Mouse (Mus musculus) urinary bladder, postnatal 25 days (tissue): ENCODE measurements around the gene Mgat5b.

Source experiments
- DNase-seq: peaks from one replicate; pipeline ENCODE4 v3.0.0; 2022; ENCODE audit warnings: low spot score

Mgat5b gene

DNA sequence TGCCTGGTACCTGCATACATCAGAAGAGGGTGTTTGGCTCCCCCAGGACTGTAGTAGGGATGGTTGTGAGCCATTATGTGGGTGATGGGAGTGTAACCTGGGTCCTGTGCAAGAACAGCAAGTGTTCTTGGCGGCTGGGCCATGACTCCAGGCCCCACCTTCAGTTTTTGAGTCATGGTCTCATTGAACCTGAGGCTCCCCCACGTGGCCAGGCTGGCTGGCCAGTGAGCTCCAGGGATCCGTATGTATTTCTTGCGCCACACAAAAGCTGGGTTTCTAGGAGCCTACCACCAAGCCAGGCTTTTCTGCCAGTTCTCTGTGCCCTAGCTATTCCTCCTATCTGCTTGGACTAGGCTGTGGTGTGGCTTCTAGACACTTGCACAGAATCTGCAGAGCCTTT lies 63.9 kb downstream of the Mgat5b start:
- DNase-seq: no peak

GRCm38 (mm10) chr11:116985504-116986385 lies 67.1 kb downstream of the Mgat5b start:
- DNase-seq: no peak

- DNase-seq: no peak
Measured at GRCm38 (mm10) chr11:116988131-116988530, 69.5 kb downstream of the Mgat5b start.

DNA sequence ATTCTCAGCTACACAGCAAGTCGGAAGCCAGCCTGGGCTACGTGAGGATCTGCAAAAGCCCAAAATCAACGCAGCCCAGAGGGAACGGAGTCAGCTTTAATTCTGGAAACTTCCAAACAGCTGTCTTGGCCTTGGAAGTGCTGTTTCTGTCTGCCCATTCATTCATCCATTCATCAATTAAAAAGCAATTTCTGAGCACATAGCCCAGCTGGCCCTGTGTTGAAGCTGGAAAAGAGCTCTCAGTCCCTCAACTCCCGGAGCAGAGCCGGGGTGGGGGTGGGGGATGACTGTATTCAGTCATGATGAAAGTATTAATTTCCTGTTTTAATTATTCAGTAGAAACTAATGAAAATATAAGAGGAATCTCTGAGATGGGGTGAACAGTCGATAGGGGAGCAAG lies 71.6 kb downstream of the Mgat5b start:
- no peak for DNase-seq

DNA sequence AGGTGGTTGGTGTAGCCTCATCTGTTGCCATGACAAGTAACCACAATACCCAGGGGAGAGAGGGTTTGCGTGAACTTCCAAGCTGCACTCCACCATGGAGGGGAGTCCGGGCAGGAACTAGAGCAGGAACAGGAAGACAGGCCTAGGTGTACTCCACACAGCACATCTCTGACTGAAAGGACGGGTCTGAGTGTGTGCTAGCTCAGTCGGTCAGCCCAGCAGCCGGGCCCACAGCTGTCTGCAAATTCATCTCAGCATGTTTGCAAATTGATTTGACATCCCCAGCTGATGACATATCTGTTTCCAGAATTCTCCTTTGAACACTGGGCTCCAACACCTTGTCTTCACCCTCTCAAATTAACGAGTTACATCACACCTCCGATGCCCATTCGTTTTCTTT lies 72.7 kb downstream of the Mgat5b start:
- no peak for DNase-seq

GRCm38 (mm10) chr11:116991964-116992363 lies 73.3 kb downstream of the Mgat5b start:
- DNase-seq: no peak

DNA sequence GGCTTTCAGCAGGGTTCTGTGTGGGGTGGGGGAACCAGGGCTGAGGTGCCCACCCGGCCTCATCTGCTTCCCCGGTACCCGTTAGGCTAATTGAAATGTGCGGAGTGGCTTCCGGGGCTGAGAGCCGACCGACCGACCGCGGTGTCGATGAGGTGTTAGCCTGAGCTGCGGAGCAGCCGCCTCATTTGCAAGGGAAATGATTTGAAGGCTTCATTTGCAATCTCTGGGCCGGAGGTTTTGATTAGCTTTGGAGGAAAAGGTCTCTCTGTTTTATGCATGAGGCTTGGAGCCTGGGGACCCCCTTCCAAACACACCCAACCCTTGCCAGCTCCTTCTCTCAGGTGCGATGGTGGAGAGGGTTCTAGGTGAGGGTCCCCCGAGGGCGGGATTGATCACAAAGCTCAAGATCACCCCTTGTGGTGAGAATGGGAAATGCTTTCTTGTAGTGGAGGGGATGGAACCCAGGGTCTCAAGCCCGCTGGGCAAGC lies 75.5 kb downstream of the Mgat5b start:
- DNase-seq: no peak

DNA sequence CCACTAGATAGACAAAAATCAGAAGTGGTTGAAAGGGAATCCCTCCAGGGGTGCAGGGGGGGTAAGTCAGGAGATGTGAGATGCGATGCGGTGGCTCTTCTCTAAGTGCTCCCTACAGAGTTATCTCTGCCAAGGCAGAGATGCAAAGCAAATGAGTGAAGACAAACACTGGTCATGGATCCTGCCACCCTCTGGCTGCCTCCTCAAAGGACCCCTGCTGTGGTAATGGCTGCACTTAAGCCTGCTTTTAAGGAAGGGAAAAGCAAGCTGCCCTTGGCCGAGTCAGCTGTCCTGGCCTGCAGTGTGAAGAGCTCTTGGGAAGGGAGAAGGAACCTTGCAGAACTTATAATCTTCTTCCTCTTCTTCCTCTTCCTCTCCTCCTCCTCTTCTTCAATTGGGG lies 78.3 kb downstream of the Mgat5b start:
- DNase-seq: no peak

- DNase-seq: no peak
Measured at GRCm38 (mm10) chr11:116998935-116999334, 80.3 kb downstream of the Mgat5b start.

DNA sequence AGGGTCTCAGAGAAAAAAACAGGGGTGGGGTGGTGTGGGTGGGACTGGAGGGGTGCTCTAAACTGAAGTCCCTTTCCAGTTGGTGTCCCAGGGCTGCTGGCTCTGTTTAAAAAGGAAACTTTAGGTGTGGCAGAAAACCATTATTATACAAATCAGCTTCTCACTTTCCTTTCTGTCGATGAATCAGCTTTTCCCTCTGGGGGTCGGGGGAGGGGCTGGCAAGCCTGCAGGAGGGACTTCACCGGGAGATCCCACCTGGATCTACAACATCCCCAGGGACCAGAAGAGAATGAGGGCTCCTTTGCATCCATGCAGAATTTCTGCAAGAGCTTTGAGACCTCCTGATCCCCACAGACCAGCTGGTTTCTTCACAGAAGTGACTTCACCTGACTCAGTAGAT lies 81.6 kb downstream of the Mgat5b start:
- no peak for DNase-seq

DNA sequence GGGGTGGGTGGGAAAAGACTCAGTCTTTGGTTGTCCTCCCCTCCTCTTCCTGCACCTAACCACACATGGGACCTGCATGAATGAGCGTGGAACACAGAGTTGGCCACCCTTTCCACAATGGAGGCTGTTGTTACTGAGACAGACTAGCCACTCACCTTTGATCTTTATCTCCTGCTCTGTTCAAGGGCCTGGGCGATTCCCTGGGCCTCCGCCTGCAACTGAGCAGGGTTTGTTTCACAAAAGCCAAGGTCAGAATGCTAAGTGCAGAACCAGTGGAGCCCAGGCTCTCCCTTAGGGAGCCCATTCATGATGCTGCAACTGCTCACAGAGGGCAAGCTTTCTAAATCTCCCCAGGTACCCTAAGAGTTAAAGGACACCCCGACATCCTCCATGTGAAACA lies 83.1 kb downstream of the Mgat5b start:
- DNase-seq: no peak

DNA sequence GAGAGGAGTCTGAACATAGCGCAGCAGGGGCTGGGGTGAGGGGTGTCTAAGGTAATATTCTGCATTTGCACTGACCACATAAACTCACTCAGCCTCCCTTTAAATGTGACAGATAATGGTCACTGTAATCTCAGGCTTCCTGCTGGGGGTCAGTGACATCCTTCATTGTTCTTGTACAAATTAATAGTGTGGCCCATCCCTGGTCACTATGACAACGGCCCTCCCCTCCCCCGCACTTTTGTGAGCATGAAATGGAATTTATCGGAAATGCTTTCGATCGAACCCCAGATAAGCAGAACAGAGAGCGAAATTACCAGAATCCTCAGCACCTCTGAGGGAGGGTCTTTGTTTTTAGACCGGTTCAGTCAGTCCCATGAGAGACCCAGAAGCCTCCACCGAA lies 84.8 kb downstream of the Mgat5b start:
- no peak for DNase-seq

- no peak for DNase-seq
Measured at GRCm38 (mm10) chr11:117004277-117004676, 85.6 kb downstream of the Mgat5b start.

DNA sequence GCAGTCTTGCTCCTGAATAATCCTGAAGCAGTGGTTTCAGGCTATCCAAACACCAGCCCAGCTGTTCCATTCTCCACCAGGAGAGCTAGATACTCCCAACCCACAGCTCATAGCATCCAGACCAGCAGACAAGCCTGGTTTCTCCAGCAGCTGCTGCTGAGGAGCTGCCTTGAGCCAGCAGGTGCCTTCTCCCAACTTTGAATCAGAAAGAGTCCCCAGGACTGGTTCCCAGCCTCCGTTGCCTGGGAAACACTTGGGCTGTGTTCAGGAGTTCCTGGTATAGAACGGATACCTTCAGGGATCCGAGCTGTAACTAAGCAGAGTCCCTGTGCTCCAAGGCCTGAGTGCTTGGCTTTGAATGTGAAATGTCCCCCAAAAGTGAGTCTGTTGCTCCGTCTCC lies 98.8 kb downstream of the Mgat5b start:
- no peak for DNase-seq

- peak; percentile 59 for DNase-seq
Measured at GRCm38 (mm10) chr11:117018410-117018809, 99.7 kb downstream of the Mgat5b start.

GRCm38 (mm10) chr11:117021026-117021425 lies 102.4 kb downstream of the Mgat5b start:
- no peak for DNase-seq

- DNase-seq: no peak
Measured at GRCm38 (mm10) chr11:117023537-117023936, 104.9 kb downstream of the Mgat5b start.

GRCm38 (mm10) chr11:117027681-117028080 lies 109.0 kb downstream of the Mgat5b start:
- DNase-seq: no peak

DNA sequence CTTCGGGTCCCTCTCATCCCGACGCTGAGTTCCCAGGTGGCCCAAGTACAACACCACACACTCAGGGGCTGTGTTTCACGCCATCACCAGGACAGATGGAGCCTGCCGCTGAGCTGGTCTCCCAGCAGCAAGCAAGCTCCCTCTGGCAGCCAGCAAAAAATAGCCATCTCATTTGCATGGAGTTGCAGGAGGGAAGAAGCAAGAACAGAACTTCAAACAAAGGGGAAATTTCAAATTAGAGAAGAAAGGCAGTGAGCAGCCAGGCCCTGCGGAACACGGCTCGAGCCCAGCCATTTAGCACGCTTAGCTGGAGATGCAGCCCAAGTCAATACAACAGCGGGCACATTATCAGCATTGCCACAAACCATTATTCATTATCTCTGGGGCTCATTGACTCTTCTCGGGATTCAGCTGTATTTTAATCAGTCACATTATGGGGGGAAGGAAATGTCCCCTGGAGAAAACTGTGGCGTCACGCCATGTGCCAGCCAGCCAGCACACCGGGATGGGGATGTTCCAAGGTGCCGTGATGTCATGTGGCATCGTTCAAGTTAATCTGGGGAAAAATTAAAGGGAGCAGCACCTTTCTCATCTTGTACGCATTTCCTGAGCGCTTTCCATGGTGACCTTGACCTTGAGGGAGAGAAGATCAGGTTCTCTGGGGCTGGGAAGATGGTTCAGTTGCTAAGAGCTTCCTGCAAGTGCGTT lies 110.4 kb downstream of the Mgat5b start:
- DNase-seq: no peak

DNA sequence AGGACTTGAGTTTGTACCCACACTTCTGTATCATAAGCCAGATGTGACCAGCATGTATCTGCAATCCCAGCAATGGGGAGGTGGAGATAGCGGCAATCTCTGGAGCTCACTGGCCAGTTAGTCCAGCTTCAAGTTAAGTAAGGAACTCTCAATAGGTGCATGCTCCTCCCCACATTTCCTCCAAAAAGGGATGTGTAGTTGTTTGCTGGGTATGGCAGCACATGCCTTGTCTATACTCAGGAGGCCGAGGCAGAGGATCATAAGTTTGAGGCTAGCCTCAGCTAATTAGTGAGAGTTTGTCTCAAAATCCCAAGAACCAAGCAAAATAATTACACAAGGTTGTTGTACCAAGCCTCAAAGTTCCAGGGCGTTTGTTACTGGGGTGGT lies 110.9 kb downstream of the Mgat5b start:
- DNase-seq: no peak

DNA sequence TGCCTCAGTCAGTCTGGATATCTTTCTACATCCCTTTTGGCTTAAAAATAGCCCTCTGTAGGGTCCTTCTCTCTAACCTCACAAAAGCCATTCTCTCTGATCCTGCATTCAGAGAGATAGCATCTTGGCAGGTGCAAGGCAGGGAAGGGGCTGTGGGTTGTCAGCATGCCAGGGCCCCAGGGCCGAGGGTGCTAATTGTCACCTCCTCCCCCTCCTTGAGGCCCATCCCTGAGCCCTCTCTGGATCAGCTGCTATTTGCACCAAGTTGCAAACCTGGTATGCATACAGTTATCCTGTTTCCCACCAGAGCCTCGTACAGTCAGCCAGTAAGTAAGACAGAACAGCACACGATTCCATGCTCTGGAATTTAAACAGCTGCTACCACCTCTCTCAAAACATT lies 111.4 kb downstream of the Mgat5b start:
- DNase-seq: no peak

GRCm38 (mm10) chr11:117030471-117031101 lies 111.9 kb downstream of the Mgat5b start:
- DNase-seq: no peak

DNA sequence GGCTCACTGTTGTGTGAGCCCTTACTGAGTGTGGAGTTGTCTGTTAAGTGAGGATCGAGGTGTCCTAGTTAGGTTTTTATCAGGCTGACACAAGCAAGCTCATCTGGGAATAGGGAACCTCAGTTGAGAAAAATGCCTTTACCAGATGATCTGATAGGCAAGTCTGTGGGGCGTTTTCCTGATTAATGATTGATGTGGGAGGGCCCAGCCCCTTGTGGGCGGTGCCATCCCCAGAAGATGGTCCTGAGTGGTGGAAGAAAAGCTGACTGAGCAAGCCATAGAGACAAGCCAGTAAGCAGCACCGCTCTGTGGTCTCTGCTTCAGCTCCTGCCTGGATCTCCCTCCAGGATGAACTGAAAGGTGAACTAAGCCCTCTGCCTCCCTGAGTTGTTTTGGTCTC lies 112.6 kb downstream of the Mgat5b start:
- no peak for DNase-seq
